In genomic region chr7:25859962-25860870, GRCm38 (mm10) we compare ENCODE assay signal across 9 mouse cellular contexts. TPM values are rescaled to one million over a fixed set of nuclear protein-coding genes. Genes with fewer than 3 reads are reported as not detected.
DNase-seq lines count a peak whose midpoint lies in the region; ATAC-seq and TF ChIP-seq lines count a peak whose summit lies in the region.
"Had no signal": no experiment of that assay in that cellular context is flagged by ENCODE, and none has a peak within 500 bp of the region (broad histone marks: within the 10 kb centered on the region; RNA-seq: fewer than 3 reads in every experiment).

No protein-coding gene starts in this region.

- no peak for TF ChIP-seq EP300 in heart, postnatal 0 days (IDR thresholded peaks at IDR 0.05; ENCODE audit: low read depth)

- peak; percentile 3 to 12 for DNase-seq in adrenal gland, postnatal 36 days
- no peak for DNase-seq in adrenal gland, postnatal 25 days
- no peak for DNase-seq in heart, postnatal 0 days (ENCODE audit: low spot score)
- peak; percentile 66 for DNase-seq in limb, embryonic 10.5 days (ENCODE audit: low spot score)
- DNase-seq in spleen, adult 18-20 months = no peak

- H3K27ac ChIP-seq in bone marrow, adult 2 months (ENCODE audit: control insufficient read depth, insufficient read depth, low read depth, low read length, poor library complexity) = no peak overlapping the region
- H3K27ac ChIP-seq in heart, postnatal 0 days (ENCODE audit: low read depth) = no peak overlapping the region
- H3K27ac ChIP-seq in limb, embryonic 10.5 days = peak overlapping the region; percentile 22
- no peak overlapping the region for H3K27ac ChIP-seq in neural tube, embryonic 15.5 days (replicated peaks)

- WGBS in bone marrow, adult 2 months = 30% methylated on average over 9 of the region's 9 CpGs
- 18% methylated on average over 9 of the region's 9 CpGs for WGBS in heart, postnatal 0 days
- 24% methylated on average over 9 of the region's 9 CpGs for WGBS in limb, embryonic 10.5 days
- WGBS in neural tube, embryonic 15.5 days = 24% methylated on average over 9 of the region's 9 CpGs

- no peaks in the 10 kb centered on the region for H3K9me3 ChIP-seq in heart, postnatal 0 days (replicated peaks; ENCODE audit: control insufficient read depth, low read length)
- H3K9me3 ChIP-seq in limb, embryonic 10.5 days (replicated peaks) = no peaks in the 10 kb centered on the region
- H3K9me3 ChIP-seq in neural tube, embryonic 15.5 days (replicated peaks) = no peaks in the 10 kb centered on the region

- no peak overlapping the region for H3K9ac ChIP-seq in heart, postnatal 0 days (replicated peaks; ENCODE audit: low read depth, low read length)
- H3K9ac ChIP-seq in neural tube, embryonic 15.5 days (replicated peaks) = no peak overlapping the region

- no peak for TF ChIP-seq POLR2A in bone marrow, adult 2 months (IDR thresholded peaks at IDR 0.05; ENCODE audit: borderline replicate concordance, control insufficient read depth, low read depth, low read length)

- 0 out of 2 replicates have a peak overlapping the region, but pooled peaks have one; percentile 23 for H3K4me2 ChIP-seq in heart, postnatal 0 days (ENCODE audit: low read depth, low read length)
- H3K4me2 ChIP-seq in neural tube, embryonic 15.5 days = peak overlapping the region; percentile 29

- no peaks in the 10 kb centered on the region for H3K4me1 ChIP-seq in bone marrow, adult 2 months (ENCODE audit: control insufficient read depth, insufficient read depth, low read length)
- no peaks in the 10 kb centered on the region for H3K4me1 ChIP-seq in heart, postnatal 0 days (ENCODE audit: control insufficient read depth, insufficient read depth)
- no peaks in the 10 kb centered on the region for H3K4me1 ChIP-seq in limb, embryonic 10.5 days
- H3K4me1 ChIP-seq in neural tube, embryonic 15.5 days = no peaks in the 10 kb centered on the region

- H3K36me3 ChIP-seq in heart, postnatal 0 days (replicated peaks; ENCODE audit: control insufficient read depth, insufficient read depth, low read length) = no peaks in the 10 kb centered on the region
- no peaks in the 10 kb centered on the region for H3K36me3 ChIP-seq in limb, embryonic 10.5 days
- no peaks in the 10 kb centered on the region for H3K36me3 ChIP-seq in neural tube, embryonic 15.5 days

- peak; percentile 15; the same call in 1 of the 2 replicates for TF ChIP-seq CTCF in bone marrow, adult 2 months (IDR thresholded peaks at IDR 0.05; ENCODE audit: control insufficient read depth, insufficient read depth, low read length)
- peak; percentile 23; the same call in 1 of the 2 replicates for TF ChIP-seq CTCF in heart, postnatal 0 days (IDR thresholded peaks at IDR 0.05; ENCODE audit: low read depth)

- H3K4me3 ChIP-seq in bone marrow, adult 2 months (replicated peaks; ENCODE audit: control insufficient read depth, low read depth, low read length) = no peak overlapping the region
- no peak overlapping the region for H3K4me3 ChIP-seq in heart, postnatal 0 days (ENCODE audit: low read depth, low read length)
- peak overlapping the region; percentile 45 for H3K4me3 ChIP-seq in limb, embryonic 10.5 days
- H3K4me3 ChIP-seq in neural tube, embryonic 15.5 days (replicated peaks) = no peak overlapping the region

- H3K27me3 ChIP-seq in heart, postnatal 0 days (ENCODE audit: control insufficient read depth, insufficient read depth, low read length) = no peaks in the 10 kb centered on the region
- no peaks in the 10 kb centered on the region for H3K27me3 ChIP-seq in limb, embryonic 10.5 days (ENCODE audit: low read depth, poor library complexity, severe bottlenecking)
- 0 out of 2 replicates have a peak, but pooled peaks cover 4% of the 10 kb centered on the region for H3K27me3 ChIP-seq in neural tube, embryonic 15.5 days (replicated peaks)

- no peak for ATAC-seq in heart, postnatal 0 days (ENCODE audit: insufficient read depth, low read depth)
- no peak for ATAC-seq in neural tube, embryonic 15.5 days (ENCODE audit: low FRiP score)
- ATAC-seq in monocyte, adult 5-6 weeks (replicated peaks; ENCODE audit: insufficient number of reproducible peaks, low FRiP score, low TSS enrichment, poor library complexity, severe bottlenecking) = no peak

RNA-seq across cellular contexts. Expression of gene Cyp2b10, which starts 37.2 kb away (rescaled TPM):
- 1 to 10 TPM; 3.9 to 7.6 TPM for total RNA-seq in adrenal gland, postnatal 36 days (2021)
- total RNA-seq in adrenal gland, postnatal 25 days (2021) = 4.3 and 8.9 TPM in 2 replicates
- 1.4 TPM in 2 replicates for polyA plus RNA-seq in bone marrow, adult 2 months (2011; ENCODE audit: insufficient read depth, insufficient read length, low replicate concordance, missing spikeins)
- total RNA-seq in heart, postnatal 0 days (2014; rRNA removed; ENCODE audit: low replicate concordance) = not detected in 2 replicates
- 0.08 and 0.45 TPM in 2 replicates for polyA plus RNA-seq in heart, postnatal 0 days (2015; fragmentation: Nextera tagmentation; extraction: Ambion mirVana)
- polyA plus RNA-seq in limb, embryonic 10.5 days (2016; fragmentation: Nextera tagmentation; extraction: Ambion mirVana) = not detected in 2 replicates
- not detected in 2 replicates for polyA plus RNA-seq in neural tube, embryonic 15.5 days (2015; fragmentation: Nextera tagmentation; extraction: Ambion mirVana)
- not detected in 3 replicates for total RNA-seq in monocyte, adult 5-6 weeks (2017)
- polyA plus RNA-seq: C2C12 had no signal

RNA-seq across cellular contexts. Expression of gene Cyp2s1, which starts 43.5 kb away (rescaled TPM):
- total RNA-seq in adrenal gland, postnatal 36 days (2021) = 1 to 10 TPM; 1.9 to 2.5 TPM
- 2.5 and 2.9 TPM in 2 replicates for total RNA-seq in adrenal gland, postnatal 25 days (2021)
- polyA plus RNA-seq in bone marrow, adult 2 months (2011; ENCODE audit: insufficient read depth, insufficient read length, low replicate concordance, missing spikeins) = not detected in 2 replicates
- total RNA-seq in heart, postnatal 0 days (2014; rRNA removed; ENCODE audit: low replicate concordance) = 10.1 and 12.7 TPM in 2 replicates
- polyA plus RNA-seq in heart, postnatal 0 days (2015; fragmentation: Nextera tagmentation; extraction: Ambion mirVana) = 4.1 and 4.4 TPM in 2 replicates
- 1.0 and 1.1 TPM in 2 replicates for polyA plus RNA-seq in limb, embryonic 10.5 days (2016; fragmentation: Nextera tagmentation; extraction: Ambion mirVana)
- 2.8 and 6.1 TPM in 2 replicates for polyA plus RNA-seq in neural tube, embryonic 15.5 days (2015; fragmentation: Nextera tagmentation; extraction: Ambion mirVana)
- total RNA-seq in monocyte, adult 5-6 weeks (2017) = not detected in 3 replicates

Comparison
In these comparisons a context has a peak if more than half of its experiments do, and no peak if none do; other contexts are left out.
1. DNase-seq: peak in adrenal gland, postnatal 36 days (2 of 2) and limb, embryonic 10.5 days (single experiment); none in adrenal gland, postnatal 25 days (single experiment), heart, postnatal 0 days (single experiment) and spleen, adult 18-20 months (0 of 2).